Mouse (Mus musculus): ENCODE measurements around the gene Ankrd10.

- TF ChIP-seq CTCF (IDR thresholded peaks at IDR 0.05; ENCODE audit: low read depth) = peak; percentile 92
- no peak for TF ChIP-seq EP300 (IDR thresholded peaks at IDR 0.05; ENCODE audit: low read depth)
Measured at GRCm38 (mm10) chr8:11602006-11602680, 33.4 kb downstream of the Ankrd10 start.

Data from liver, postnatal 0 days (tissue).